Mouse (Mus musculus) neural tube, embryonic 13.5 days (tissue): Measurements from ENCODE around the gene Taf5. TPM values are rescaled to one million over a fixed set of nuclear protein-coding genes. Genes with fewer than 3 reads are reported as not detected.
A peak's percentile ranks its signal among the peaks of the same experiment; 100 is the strongest.

Source experiments
- ATAC-seq: fragments of 200-750 bp; cut with Nextera tagmentation; 2 replicates; pipeline ENCODE4 v1.8.0; 2017; ENCODE audit warnings: low read depth, mild to moderate bottlenecking, moderate TSS enrichment, moderate library complexity
- H3K27ac ChIP-seq: fragments of 300-500 bp; sonication (generic); replicated peaks from 2 replicates; pipeline ENCODE4 v1.5.1; 2015; ENCODE audit warnings: moderate library complexity, mild to moderate bottlenecking, inconsistent platforms
- H3K27me3 ChIP-seq: fragments of 300-500 bp; sonication (generic); 2 replicates; pipeline ENCODE4 v1.6.1; 2015; ENCODE audit warnings: mild to moderate bottlenecking, inconsistent platforms
- H3K36me3 ChIP-seq: fragments of 300-500 bp; sonication (generic); 2 replicates; pipeline ENCODE4 v1.6.1; 2015; ENCODE audit warnings: mild to moderate bottlenecking, inconsistent platforms
- H3K4me1 ChIP-seq: fragments of 300-500 bp; sonication (generic); replicated peaks from 2 replicates; pipeline ENCODE4 v1.6.1; 2015; ENCODE audit warnings: inconsistent platforms
- H3K4me2 ChIP-seq: fragments of 300-500 bp; sonication (generic); 2 replicates; pipeline ENCODE4 v1.6.1; 2015; ENCODE audit warnings: inconsistent platforms, mild to moderate bottlenecking, moderate library complexity
- H3K4me3 ChIP-seq: fragments of 300-500 bp; sonication (generic); 2 replicates; pipeline ENCODE4 v1.5.1; 2015; ENCODE audit warnings: mild to moderate bottlenecking, inconsistent platforms
- H3K9ac ChIP-seq: fragments of 300-500 bp; sonication (generic); 2 replicates; pipeline ENCODE4 v1.6.1; 2015; ENCODE audit warnings: moderate library complexity, mild to moderate bottlenecking, inconsistent platforms
- H3K9me3 ChIP-seq: fragments of 300-500 bp; sonication (generic); 2 replicates; pipeline ENCODE4 v1.6.1; 2016; ENCODE audit warnings: inconsistent platforms
- WGBS: fragments of 180-500 bp; shearing (Covaris S2); methylation state at CpG from one replicate; pipeline ENCODE4 v1.1.7; 2015; 5-methylcytosine and 5-hydroxymethylcytosine counted together
- polyA plus RNA-seq: library from polyadenylated mRNA; unstranded; fragments of >200 nt; fragmentation: Nextera tagmentation; extraction: Ambion mirVana; gene quantifications from 2 replicates; pipeline ENCODE4 v1.2.1, GENCODE M21; 2015

Taf5 gene
- polyA plus RNA-seq, 1 experiment from 2014 or later = 7.2 TPM

DNA sequence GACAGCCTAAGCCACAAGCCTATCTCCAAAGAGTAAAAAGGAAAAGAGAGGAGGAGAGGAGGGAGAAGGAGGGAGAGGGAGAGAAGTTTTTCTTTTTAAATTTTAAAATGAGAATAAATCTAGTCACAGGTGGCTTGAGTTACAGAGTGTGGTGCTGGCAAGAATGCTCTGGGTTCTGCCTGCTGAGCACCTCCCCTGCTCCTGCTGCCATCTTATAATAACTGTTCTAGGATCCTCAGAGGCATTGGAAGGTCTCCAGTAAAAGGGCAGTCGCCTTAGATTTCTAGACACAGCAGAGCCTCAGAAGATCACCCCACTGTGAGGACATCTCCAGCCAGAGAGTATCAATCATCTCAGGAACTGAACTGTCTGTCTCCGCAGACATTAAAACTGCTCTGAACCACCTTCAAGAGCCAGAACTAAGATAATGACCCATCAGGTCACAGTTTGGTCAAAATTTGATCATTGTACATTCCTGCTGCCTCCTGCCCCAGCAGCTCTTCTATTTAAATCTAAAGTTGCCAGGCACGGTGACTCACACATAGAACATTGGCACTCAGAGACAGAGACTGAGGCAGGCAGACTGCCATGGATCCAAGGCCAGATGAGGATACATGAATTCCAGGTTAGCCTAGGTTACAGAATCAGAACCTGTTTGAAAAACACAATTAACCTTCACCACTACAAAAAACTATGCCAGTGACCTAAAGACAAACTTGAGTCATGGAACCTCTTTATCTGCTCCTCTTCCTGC lies 26.6 kb upstream of the Taf5 start:
- ATAC-seq = no peak
- Histone ChIP-seq H3K9ac (no peak overlapping the region), H3K9me3 (no peaks in the 10 kb centered on the region), H3K4me3 (no peak overlapping the region), H3K27me3 (no peaks in the 10 kb centered on the region), H3K4me1 (no peaks in the 10 kb centered on the region), H3K27ac (no peak overlapping the region), H3K36me3 (peaks cover 65% of the 10 kb centered on the region), H3K4me2 (no peak overlapping the region)
- 93% methylated on average over 3 of the region's 3 CpGs for WGBS

DNA sequence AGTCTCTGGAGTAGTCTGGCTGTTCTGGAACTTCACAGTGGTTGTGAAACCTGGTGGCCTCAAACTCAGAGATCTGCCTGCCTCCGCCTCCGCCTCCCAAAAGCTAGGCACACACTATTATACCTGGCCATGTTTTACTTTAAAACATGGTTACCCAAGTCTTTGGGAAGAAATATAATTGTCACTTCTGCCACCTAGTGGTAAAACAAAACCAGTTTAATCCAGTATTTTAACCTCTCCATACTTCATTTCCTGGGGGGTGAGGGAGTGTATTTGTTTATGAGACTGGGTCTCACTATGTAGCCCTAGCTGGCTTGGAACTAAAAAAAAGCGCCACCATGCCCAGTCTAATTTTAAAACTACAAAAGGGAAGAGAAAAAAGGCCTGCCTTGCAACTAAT lies 23.9 kb upstream of the Taf5 start:
- Histone ChIP-seq H3K9ac (no peak overlapping the region), H3K36me3 (peaks cover 68% of the 10 kb centered on the region), H3K4me3 (no peak overlapping the region), H3K27ac (no peak overlapping the region), H3K9me3 (no peaks in the 10 kb centered on the region), H3K27me3 (no peaks in the 10 kb centered on the region), H3K4me1 (peaks cover 4% of the 10 kb centered on the region; the same call in 1 of the 2 replicates), H3K4me2 (no peak overlapping the region)
- WGBS = 91% methylated on average over 3 of the region's 3 CpGs
- ATAC-seq = no peak

- H3K9me3 ChIP-seq = no peaks in the 10 kb centered on the region
- no peak for ATAC-seq
Measured at GRCm38 (mm10) chr19:47046343-47046742, 21.2 kb upstream of the Taf5 start.

GRCm38 (mm10) chr19:47047236-47047833 lies 20.2 kb upstream of the Taf5 start:
- Histone ChIP-seq H3K9me3 (no peaks in the 10 kb centered on the region), H3K27me3 (no peaks in the 10 kb centered on the region), H3K36me3 (peaks cover 41% of the 10 kb centered on the region), H3K27ac (no peak overlapping the region), H3K4me2 (no peak overlapping the region), H3K4me3 (no peak overlapping the region), H3K9ac (no peak overlapping the region), H3K4me1 (peaks cover 19% of the 10 kb centered on the region)
- ATAC-seq = no peak
- WGBS = 91% methylated on average over 13 of the region's 13 CpGs

More at GRCm38 (mm10) chr19:47046343-47046742, 21.2 kb upstream of the Taf5 start:
- H3K9ac ChIP-seq = no peak overlapping the region
- peaks cover 49% of the 10 kb centered on the region for H3K36me3 ChIP-seq
- 96% methylated on average over 1 of the region's 1 CpGs for WGBS
- no peak overlapping the region for H3K4me2 ChIP-seq
- no peak overlapping the region for H3K4me3 ChIP-seq
- H3K4me1 ChIP-seq = peaks cover 19% of the 10 kb centered on the region
- H3K27me3 ChIP-seq = no peaks in the 10 kb centered on the region
- H3K27ac ChIP-seq = no peak overlapping the region

DNA sequence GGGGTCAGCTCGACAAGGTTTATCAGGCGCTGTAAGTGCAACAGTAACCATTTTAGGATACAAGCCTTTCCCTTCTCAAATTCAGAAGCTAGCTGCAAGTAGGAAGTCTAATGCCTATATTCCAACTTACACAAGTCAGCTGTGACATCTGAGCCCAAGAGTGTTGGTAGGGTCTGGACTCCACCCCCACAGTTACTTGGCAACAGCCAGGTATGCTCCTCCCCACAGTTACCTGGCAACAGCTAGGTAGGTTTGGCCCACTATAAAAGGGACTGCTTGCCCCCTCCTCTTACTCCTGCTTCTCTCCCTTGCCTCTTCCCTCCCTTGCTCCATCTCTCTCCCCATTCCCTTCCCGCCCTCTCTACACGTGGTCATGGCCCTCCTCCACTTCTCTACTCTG lies 18.5 kb upstream of the Taf5 start:
- Histone ChIP-seq H3K27ac (no peak overlapping the region), H3K4me1 (peaks cover 19% of the 10 kb centered on the region), H3K36me3 (peaks cover 37% of the 10 kb centered on the region), H3K27me3 (no peaks in the 10 kb centered on the region), H3K4me3 (peak overlapping the region; percentile 83), H3K9ac (peak overlapping the region; percentile 84; the same call in 1 of the 2 replicates), H3K9me3 (no peaks in the 10 kb centered on the region), H3K4me2 (peak overlapping the region; percentile 73)
- no peak for ATAC-seq
- 71% methylated on average over 4 of the region's 4 CpGs for WGBS

DNA sequence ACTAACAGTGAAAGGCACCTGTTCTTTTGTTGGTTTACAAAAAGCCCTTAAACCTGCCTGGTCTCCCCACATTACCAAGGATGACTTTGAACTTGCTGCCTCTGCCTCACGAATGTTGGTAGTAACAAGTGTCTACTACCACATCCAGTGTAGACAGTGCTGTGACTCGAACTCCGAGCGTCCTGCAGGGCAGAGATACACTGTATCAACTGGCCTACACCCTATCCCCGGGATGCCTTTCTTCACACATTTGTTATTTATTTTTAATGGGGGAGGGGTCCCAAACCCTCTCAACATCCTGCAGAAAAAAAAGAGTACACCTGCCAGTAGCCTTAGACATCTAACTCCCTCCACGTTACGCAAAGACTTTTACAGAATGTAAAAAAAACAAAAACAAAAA lies 17.7 kb upstream of the Taf5 start:
- H3K9me3 ChIP-seq = no peaks in the 10 kb centered on the region
- H3K36me3 ChIP-seq = peaks cover 32% of the 10 kb centered on the region
- 7% methylated on average over 7 of the region's 7 CpGs for WGBS
- H3K4me3 ChIP-seq = peak overlapping the region; percentile 83
- H3K9ac ChIP-seq = peak overlapping the region; percentile 84
- peak overlapping the region; percentile 73 for H3K4me2 ChIP-seq
- peak; percentile 62; the same call in 1 of the 2 replicates for ATAC-seq
- H3K27me3 ChIP-seq = no peaks in the 10 kb centered on the region
- H3K4me1 ChIP-seq = peaks cover 19% of the 10 kb centered on the region
- H3K27ac ChIP-seq = peak overlapping the region; percentile 93

GRCm38 (mm10) chr19:47050271-47051032 lies 17.1 kb upstream of the Taf5 start, which contains the start of gene Pcgf6:
TSS of gene Pcgf6 (minus strand) at chr19:47050906.
- H3K9me3 ChIP-seq = no peaks in the 10 kb centered on the region
- peak within 1 kb of the TSS; percentile 73 for H3K4me2 ChIP-seq
- H3K27me3 ChIP-seq = no peaks in the 10 kb centered on the region
- peak within 1 kb of the TSS; percentile 93 for H3K27ac ChIP-seq
- H3K4me1 ChIP-seq = peaks cover 19% of the 10 kb centered on the region
- H3K9ac ChIP-seq = peak within 1 kb of the TSS; percentile 84
- peak; percentile 95 for ATAC-seq
- H3K4me3 ChIP-seq = peak within 1 kb of the TSS; percentile 83
- WGBS = under 1% methylated on average over 75 of the region's 75 CpGs
- H3K36me3 ChIP-seq = peaks cover 27% of the 10 kb centered on the region

DNA sequence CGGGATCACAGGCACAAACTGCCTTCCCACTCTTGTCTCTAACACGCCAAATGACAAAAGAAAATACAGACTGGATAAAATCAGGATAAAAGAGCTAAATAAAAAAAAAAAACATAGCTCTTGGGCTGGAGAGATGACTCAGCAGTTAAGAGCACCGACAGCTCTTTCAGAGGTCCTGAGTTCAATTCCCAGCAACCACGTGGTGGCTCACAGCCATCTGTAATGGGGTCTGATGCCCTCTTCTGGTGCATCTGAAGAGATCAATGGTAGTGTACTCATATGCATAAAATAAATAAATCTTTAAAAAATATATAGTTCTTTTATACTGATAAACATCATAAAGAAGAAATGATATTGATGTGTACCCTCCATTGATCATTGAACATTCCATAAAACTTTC lies 14.6 kb upstream of the Taf5 start:
- ATAC-seq = no peak
- H3K4me3 ChIP-seq = no peak overlapping the region
- WGBS = 87% methylated on average over 4 of the region's 4 CpGs
- no peak overlapping the region for H3K9ac ChIP-seq
- H3K4me1 ChIP-seq = peaks cover 19% of the 10 kb centered on the region
- no peak overlapping the region for H3K4me2 ChIP-seq
- H3K36me3 ChIP-seq = 0 out of 2 replicates have a peak, but pooled peaks cover 5% of the 10 kb centered on the region
- no peaks in the 10 kb centered on the region for H3K9me3 ChIP-seq
- no peaks in the 10 kb centered on the region for H3K27me3 ChIP-seq
- H3K27ac ChIP-seq = no peak overlapping the region

GRCm38 (mm10) chr19:47053471-47053870 lies 14.1 kb upstream of the Taf5 start:
- no peaks in the 10 kb centered on the region for H3K27me3 ChIP-seq
- no peak overlapping the region for H3K4me3 ChIP-seq
- 0 out of 2 replicates have a peak, but pooled peaks cover under 1% of the 10 kb centered on the region for H3K36me3 ChIP-seq
- H3K9me3 ChIP-seq = no peaks in the 10 kb centered on the region
- H3K9ac ChIP-seq = no peak overlapping the region
- peaks cover 16% of the 10 kb centered on the region for H3K4me1 ChIP-seq
- H3K27ac ChIP-seq = no peak overlapping the region
- WGBS = 85% methylated on average over 4 of the region's 4 CpGs
- H3K4me2 ChIP-seq = no peak overlapping the region
- no peak for ATAC-seq

DNA sequence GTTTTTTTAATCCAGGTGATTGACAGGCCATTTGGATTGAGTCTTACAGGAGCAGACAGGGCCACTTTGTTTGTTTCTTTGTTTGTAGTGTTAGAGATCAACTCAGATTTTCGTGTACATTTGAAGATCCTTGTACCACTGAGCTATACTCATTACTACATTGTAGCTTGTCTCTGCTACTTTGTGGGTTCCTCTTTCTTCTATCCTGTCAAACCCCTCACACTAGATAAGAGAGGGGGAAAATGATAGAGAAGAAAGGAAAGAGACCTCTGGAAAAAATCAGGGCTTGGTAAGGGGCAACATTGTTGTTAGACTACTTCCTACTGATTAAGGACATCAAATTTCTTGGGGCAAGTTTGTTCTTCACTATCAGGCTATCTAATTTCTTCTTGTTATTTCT lies 9.9 kb upstream of the Taf5 start:
- Histone ChIP-seq H3K27ac (no peak overlapping the region), H3K9me3 (no peaks in the 10 kb centered on the region), H3K27me3 (no peaks in the 10 kb centered on the region), H3K4me2 (no peak overlapping the region), H3K36me3 (no peaks in the 10 kb centered on the region), H3K9ac (no peak overlapping the region), H3K4me1 (no peaks in the 10 kb centered on the region), H3K4me3 (no peak overlapping the region)
- 63% methylated on average over 1 of the region's 1 CpGs for WGBS
- ATAC-seq = no peak

GRCm38 (mm10) chr19:47065860-47066259 lies 1.7 kb upstream of the Taf5 start:
- Histone ChIP-seq H3K9me3 (no peaks in the 10 kb centered on the region), H3K27ac (no peak overlapping the region)

More at GRCm38 (mm10) chr19:47065860-47066259, 1.7 kb upstream of the Taf5 start:
- Histone ChIP-seq H3K4me1 (peaks cover 16% of the 10 kb centered on the region), H3K4me3 (no peak overlapping the region), H3K9ac (no peak overlapping the region), H3K36me3 (peaks cover under 1% of the 10 kb centered on the region; the same call in 1 of the 2 replicates), H3K27me3 (no peaks in the 10 kb centered on the region), H3K4me2 (no peak overlapping the region)
- no peak for ATAC-seq
- 91% methylated on average over 3 of the region's 3 CpGs for WGBS
